Mouse (Mus musculus) G1E (cell line): ENCODE data around the gene Padi6. TPM values are rescaled to one million over a fixed set of nuclear protein-coding genes. Genes with fewer than 3 reads are reported as not detected.

Experiments used
- ATAC-seq: 2 replicates; pipeline ENCODE4 v1.8.0; 2016; ENCODE audit warnings: mild to moderate bottlenecking; ENCODE audit not compliant: insufficient number of reproducible peaks, poor library complexity, low FRiP score, severe bottlenecking; ENCODE audit errors: extremely low read depth
- DNase-seq: peaks from one replicate; pipeline ENCODE4 v3.0.0; 2012; ENCODE audit warnings: low spot score
- H3K27me3 ChIP-seq: 2 replicates; pipeline ENCODE4 v1.6.1; 2012; ENCODE audit warnings: mild to moderate bottlenecking, low read length, inconsistent platforms; ENCODE audit not compliant: insufficient read depth
- H3K36me3 ChIP-seq: replicated peaks from 2 replicates; pipeline ENCODE3; 2012; ENCODE audit warnings: mild to moderate bottlenecking, inconsistent platforms
- H3K4me1 ChIP-seq: 2 replicates; pipeline ENCODE4 v1.6.1; 2012; ENCODE audit warnings: low read depth, low read length, inconsistent platforms, mixed read lengths; ENCODE audit not compliant: insufficient read depth
- H3K4me3 ChIP-seq: 2 replicates; pipeline ENCODE4 v1.5.1; 2012; ENCODE audit warnings: low read depth, mild to moderate bottlenecking, inconsistent platforms, low read length, moderate library complexity, mixed read lengths
- H3K9me3 ChIP-seq: replicated peaks from 2 replicates; pipeline ENCODE4 v1.6.1; 2012; ENCODE audit warnings: inconsistent platforms
- CTCF ChIP-seq: IDR thresholded peaks from 2 replicates; pipeline ENCODE4 v1.5.1; 2012; ENCODE audit warnings: low read depth, low read length, inconsistent platforms, mixed read lengths
- GATA1 ChIP-seq: IDR thresholded peaks from 2 replicates; pipeline ENCODE4 v1.6.1; 2012; ENCODE audit warnings: borderline replicate concordance, low read length, inconsistent platforms, mixed read lengths
- GATA2 ChIP-seq: IDR thresholded peaks from 2 replicates; pipeline ENCODE4 v1.6.1; 2012; ENCODE audit warnings: low read depth, low read length, inconsistent platforms, borderline replicate concordance
- POLR2AphosphoS5 ChIP-seq: IDR thresholded peaks from 2 replicates; pipeline ENCODE4 v1.6.1; 2012; ENCODE audit warnings: low read depth, low read length, inconsistent platforms; ENCODE audit not compliant: insufficient replicate concordance
- TAL1 ChIP-seq: conservative IDR thresholded peaks from 2 replicates; pipeline ENCODE4 v1.6.1; 2012; ENCODE audit warnings: low read depth, low read length, inconsistent platforms, mixed read lengths
- polyA plus RNA-seq: library from polyadenylated mRNA; stranded (reverse); fragments of >175 nt; gene quantifications from 2 replicates; pipeline ENCODE4 v1.2.3, GENCODE M21; 2012
- total RNA-seq, 2 experiments: library from RNA; stranded (forward) in 1 of 2; stranded (reverse) in 1 of 2; fragments of 200-1000 nt in 1 of 2; fragments of >200 nt in 1 of 2; fragmentation: Nextera tagmentation in 1 of 2; gene quantifications; 2 replicates each; pipeline ENCODE4 v1.2.3; 2014 to 2017

Padi6 gene
- total and polyA plus RNA-seq, 3 experiments: not detected

GRCm38 (mm10) chr4:140723801-140724200 is 18.6 kb downstream of the Padi6 start:
- no peak overlapping the region for H3K4me3 ChIP-seq
- peaks cover 3% of the 10 kb centered on the region; the same call in 1 of the 2 replicates for H3K27me3 ChIP-seq
- H3K4me1 ChIP-seq: peaks cover 19% of the 10 kb centered on the region
- DNase-seq: no peak
- ATAC-seq: no peak
- H3K36me3 ChIP-seq: peaks cover 82% of the 10 kb centered on the region
- TF ChIP-seq CTCF (peak; percentile 53), GATA1 (no peak)
- no peaks in the 10 kb centered on the region for H3K9me3 ChIP-seq

GRCm38 (mm10) chr4:140723192-140723591 is 19.3 kb downstream of the Padi6 start:
- Histone ChIP-seq H3K4me1 (peaks cover 23% of the 10 kb centered on the region), H3K9me3 (no peaks in the 10 kb centered on the region), H3K36me3 (peaks cover 87% of the 10 kb centered on the region), H3K27me3 (no peaks in the 10 kb centered on the region), H3K4me3 (no peak overlapping the region)
- ATAC-seq (no peak), DNase-seq (no peak)
- no peak for TF ChIP-seq TAL1
- TF ChIP-seq GATA1: no peak
- no peak for TF ChIP-seq GATA2
- no peak for TF ChIP-seq POLR2AphosphoS5
- TF ChIP-seq CTCF: no peak

- Histone ChIP-seq H3K4me1 (peaks cover 27% of the 10 kb centered on the region), H3K4me3 (no peak overlapping the region), H3K27me3 (no peaks in the 10 kb centered on the region), H3K9me3 (no peaks in the 10 kb centered on the region), H3K36me3 (peaks cover 92% of the 10 kb centered on the region)
- DNase-seq (no peak), ATAC-seq (no peak)
- TF ChIP-seq TAL1 (no peak), CTCF (no peak), GATA1 (no peak), POLR2AphosphoS5 (no peak), GATA2 (no peak)
Measured at GRCm38 (mm10) chr4:140722710-140723109, 19.7 kb downstream of the Padi6 start.

DNA sequence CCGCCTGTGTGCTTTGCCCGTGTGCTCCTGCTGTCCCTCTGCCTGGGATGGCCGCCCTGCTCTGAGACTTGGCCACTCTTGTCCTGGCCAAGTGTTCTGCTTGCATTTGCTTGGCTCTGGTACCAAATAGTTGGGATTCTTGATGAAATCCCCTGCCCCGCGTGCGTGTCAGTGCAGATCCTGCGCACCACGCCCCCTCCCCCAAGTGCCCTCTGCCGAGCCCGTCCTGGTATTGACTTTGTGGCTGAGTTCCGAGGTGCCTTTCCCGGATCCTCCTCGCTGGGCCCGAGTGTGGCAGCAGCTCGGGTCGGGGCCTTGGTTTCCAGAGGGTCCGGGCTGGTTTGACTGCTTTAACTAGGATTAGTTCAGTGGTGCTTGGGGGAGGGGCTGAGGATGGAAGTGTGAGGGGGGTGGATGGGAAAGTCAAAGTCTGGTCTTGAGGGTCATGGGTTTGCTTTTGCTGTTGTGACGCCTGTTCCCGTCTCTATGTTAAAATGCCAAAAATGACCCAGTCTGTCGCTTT is 20.4 kb downstream of the Padi6 start:
- no peaks in the 10 kb centered on the region for H3K27me3 ChIP-seq
- TF ChIP-seq TAL1 (no peak), POLR2AphosphoS5 (no peak), CTCF (no peak), GATA2 (no peak), GATA1 (no peak)
- peaks cover 97% of the 10 kb centered on the region for H3K36me3 ChIP-seq
- peaks cover 29% of the 10 kb centered on the region for H3K4me1 ChIP-seq
- no peak for DNase-seq
- H3K4me3 ChIP-seq: no peak overlapping the region
- no peaks in the 10 kb centered on the region for H3K9me3 ChIP-seq
- no peak for ATAC-seq

- Histone ChIP-seq H3K27me3 (no peaks in the 10 kb centered on the region), H3K4me1 (peaks cover 41% of the 10 kb centered on the region), H3K9me3 (no peaks in the 10 kb centered on the region), H3K4me3 (no peak overlapping the region), H3K36me3 (peaks cover 97% of the 10 kb centered on the region)
- TF ChIP-seq POLR2AphosphoS5 (no peak), CTCF (no peak), GATA2 (no peak), GATA1 (no peak)
- ATAC-seq (no peak), DNase-seq (no peak)
Measured at GRCm38 (mm10) chr4:140720091-140720490, 22.4 kb downstream of the Padi6 start.

DNA sequence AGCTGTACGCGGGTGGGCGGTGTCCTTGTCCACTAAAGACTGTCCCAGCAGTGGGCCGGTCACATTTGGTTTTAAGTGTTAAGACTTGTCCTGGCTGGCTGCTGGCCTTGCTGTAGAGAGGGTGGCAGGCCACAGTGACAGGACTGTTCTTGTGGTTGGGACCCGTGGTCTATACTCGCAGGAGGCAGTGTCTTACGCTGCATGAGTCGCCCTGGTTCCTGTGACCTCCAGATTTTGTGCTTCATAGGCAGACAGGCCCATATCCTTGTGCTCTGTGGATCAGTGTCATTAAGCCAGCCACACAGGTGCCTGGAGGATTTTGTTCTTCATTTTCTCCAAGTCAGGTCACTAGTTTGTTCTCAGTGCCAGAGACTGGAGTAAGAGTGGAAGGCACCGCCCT is 24.0 kb downstream of the Padi6 start:
- DNase-seq: no peak
- Histone ChIP-seq H3K9me3 (no peaks in the 10 kb centered on the region), H3K4me3 (0 out of 2 replicates have a peak overlapping the region, but pooled peaks have one; percentile 9), H3K27me3 (no peaks in the 10 kb centered on the region), H3K36me3 (peaks cover 97% of the 10 kb centered on the region), H3K4me1 (peaks cover 54% of the 10 kb centered on the region)
- no peak for ATAC-seq
- no peak for TF ChIP-seq CTCF

- H3K27me3 ChIP-seq: no peaks in the 10 kb centered on the region
- TF ChIP-seq POLR2AphosphoS5 (no peak), GATA2 (no peak), TAL1 (no peak), CTCF (no peak), GATA1 (no peak)
- H3K9me3 ChIP-seq: no peaks in the 10 kb centered on the region
- no peak overlapping the region for H3K4me3 ChIP-seq
- H3K36me3 ChIP-seq: peaks cover 98% of the 10 kb centered on the region
- ATAC-seq (no peak), DNase-seq (no peak)
- peaks cover 68% of the 10 kb centered on the region for H3K4me1 ChIP-seq
Measured at GRCm38 (mm10) chr4:140716994-140717393, 25.4 kb downstream of the Padi6 start.
